Mouse (Mus musculus) CH12.LX (cell line): ENCODE measurements around the gene Btbd19. TPM values are rescaled to one million over a fixed set of nuclear protein-coding genes. Genes with fewer than 3 reads are reported as not detected.
A peak's percentile ranks its signal among the peaks of the same experiment; 100 is the strongest.

ENCODE experiments used
- DNase-seq: peaks from one replicate; pipeline ENCODE4 v3.0.0-alpha.2; 2013; ENCODE audit errors: extremely low read depth
- H3K27ac ChIP-seq: 2 replicates; pipeline ENCODE4 v1.5.1; 2012; ENCODE audit warnings: low read depth, mild to moderate bottlenecking, control low read depth, moderate library complexity; ENCODE audit not compliant: insufficient read depth
- H3K27me3 ChIP-seq: replicated peaks from 2 replicates; pipeline ENCODE3; 2012; ENCODE audit warnings: inconsistent platforms
- H3K36me3 ChIP-seq, 2 experiments: replicated peaks in 1 of 2; 2 replicates each; pipeline versions ENCODE3 to v1.6.1; 2012; ENCODE audit warnings: inconsistent platforms in 1 of 2, low read length in 1 of 2, mild to moderate bottlenecking in 1 of 2, mixed read lengths in 1 of 2, moderate library complexity in 1 of 2; ENCODE audit not compliant: control insufficient read depth in 1 of 2, insufficient read depth in 1 of 2
- H3K4me1 ChIP-seq, 2 experiments: 2 replicates each; pipeline ENCODE4 v1.6.1; 2012; ENCODE audit warnings: inconsistent platforms in 1 of 2, moderate library complexity in 1 of 2; ENCODE audit not compliant: insufficient read depth in 2 of 2, control insufficient read depth in 1 of 2
- H3K4me2 ChIP-seq: 2 replicates; pipeline ENCODE4 v1.6.1; 2012; ENCODE audit warnings: low read depth, mild to moderate bottlenecking, control low read depth; ENCODE audit not compliant: poor library complexity, insufficient read depth, severe bottlenecking
- H3K4me3 ChIP-seq, 3 experiments: fragments of 150-350 bp in 1 of 3; sonication (generic) in 1 of 3; replicated peaks in 1 of 3; 2 replicates each; pipeline versions ENCODE3 to v1.5.1; 2011 to 2012; ENCODE audit warnings: low read depth in 2 of 3, low read length in 2 of 3, mild to moderate bottlenecking in 2 of 3, moderate library complexity in 2 of 3, control low read depth in 1 of 3, improper control_type of control experiment in 1 of 3, inconsistent platforms in 1 of 3, mixed read lengths in 1 of 3; ENCODE audit not compliant: poor library complexity in 1 of 3
- H3K79me2 ChIP-seq: replicated peaks from 2 replicates; pipeline ENCODE4 v1.6.1; 2012; ENCODE audit warnings: mild to moderate bottlenecking, moderate library complexity; ENCODE audit not compliant: control insufficient read depth, poor library complexity, insufficient read depth, severe bottlenecking; ENCODE audit errors: extremely low read depth
- H3K9ac ChIP-seq: 2 replicates; pipeline ENCODE4 v1.6.1; 2012; ENCODE audit warnings: low read depth, mild to moderate bottlenecking, control low read depth, moderate library complexity; ENCODE audit not compliant: insufficient read depth
- H3K9me3 ChIP-seq: replicated peaks from 2 replicates; pipeline ENCODE3; 2012; ENCODE audit warnings: low read length, inconsistent platforms, mixed read lengths
- CHD1 ChIP-seq: IDR thresholded peaks from 2 replicates; pipeline ENCODE4 v1.6.1; 2012; ENCODE audit warnings: low read depth, low read length, improper control_type of control experiment, inconsistent platforms
- CHD2 ChIP-seq: IDR thresholded peaks from 2 replicates; pipeline ENCODE4 v1.6.1; 2011; ENCODE audit warnings: low read length, improper control_type of control experiment
- CTCF ChIP-seq, 2 experiments: IDR thresholded peaks in 1 of 2; conservative IDR thresholded peaks in 1 of 2; 2 replicates each; pipeline ENCODE4 v1.5.1; 2011 to 2012; ENCODE audit warnings: low read depth in 2 of 2, low read length in 2 of 2, improper control_type of control experiment in 1 of 2, inconsistent platforms in 1 of 2, mild to moderate bottlenecking in 1 of 2, moderate library complexity in 1 of 2
- E2F4 ChIP-seq: IDR thresholded peaks from 2 replicates; pipeline ENCODE4 v1.6.1; 2011; ENCODE audit warnings: low read depth, low read length, improper control_type of control experiment; ENCODE audit not compliant: insufficient replicate concordance
- ELF1 ChIP-seq: IDR thresholded peaks from 2 replicates; pipeline ENCODE4 v1.6.1; 2014; ENCODE audit warnings: low read depth, mild to moderate bottlenecking, inconsistent platforms, low read length, improper control_type of control experiment
- ETS1 ChIP-seq: conservative IDR thresholded peaks from 2 replicates; pipeline ENCODE4 v1.6.1; 2012; ENCODE audit warnings: low read depth, mild to moderate bottlenecking, inconsistent platforms, low read length, improper control_type of control experiment, moderate library complexity
- GABPA ChIP-seq: IDR thresholded peaks from 2 replicates; pipeline ENCODE4 v1.6.1; 2012; ENCODE audit warnings: low read depth, low read length, improper control_type of control experiment, inconsistent platforms; ENCODE audit not compliant: insufficient replicate concordance
- HCFC1 ChIP-seq: IDR thresholded peaks from 2 replicates; pipeline ENCODE4 v1.6.1; 2012; ENCODE audit warnings: low read depth, mild to moderate bottlenecking, inconsistent platforms, low read length, improper control_type of control experiment
- IRF4 ChIP-seq: IDR thresholded peaks from 2 replicates; pipeline ENCODE4 v1.6.1; 2014; ENCODE audit warnings: low read depth, mild to moderate bottlenecking, inconsistent platforms, low read length, improper control_type of control experiment
- JUN ChIP-seq: IDR thresholded peaks from 2 replicates; pipeline ENCODE4 v1.6.1; 2011; ENCODE audit warnings: low read depth, mild to moderate bottlenecking, low read length, improper control_type of control experiment, moderate library complexity; ENCODE audit not compliant: insufficient read depth
- JUND ChIP-seq: conservative IDR thresholded peaks from 2 replicates; pipeline ENCODE4 v1.6.1; 2011; ENCODE audit warnings: low read depth, low read length, improper control_type of control experiment
- KAT2A ChIP-seq: IDR thresholded peaks from 2 replicates; pipeline ENCODE4 v1.6.1; 2012; ENCODE audit warnings: low read length, improper control_type of control experiment, inconsistent platforms; ENCODE audit not compliant: insufficient replicate concordance
- MAFK ChIP-seq: IDR thresholded peaks from 2 replicates; pipeline ENCODE4 v1.6.1; 2011; ENCODE audit warnings: low read length, improper control_type of control experiment; ENCODE audit not compliant: insufficient replicate concordance
- MAZ ChIP-seq: IDR thresholded peaks from 2 replicates; pipeline ENCODE4 v1.6.1; 2012; ENCODE audit warnings: low read depth, mild to moderate bottlenecking, inconsistent platforms, low read length, improper control_type of control experiment, moderate library complexity
- MEF2A ChIP-seq: IDR thresholded peaks from 2 replicates; pipeline ENCODE4 v1.6.1; 2014; ENCODE audit warnings: low read depth, mild to moderate bottlenecking, inconsistent platforms, low read length, improper control_type of control experiment, borderline replicate concordance
- MXI1 ChIP-seq: IDR thresholded peaks from 2 replicates; pipeline ENCODE4 v1.6.1; 2011; ENCODE audit warnings: mild to moderate bottlenecking, low read depth, low read length, improper control_type of control experiment
- MYC ChIP-seq: IDR thresholded peaks from 2 replicates; pipeline ENCODE4 v1.6.1; 2011; ENCODE audit warnings: low read depth, mild to moderate bottlenecking, improper control_type of control experiment, low read length
- NELFE ChIP-seq: IDR thresholded peaks from 2 replicates; pipeline ENCODE4 v1.6.1; 2011; ENCODE audit warnings: low read depth, low read length, improper control_type of control experiment
- POLR2A ChIP-seq: IDR thresholded peaks from 2 replicates; pipeline ENCODE4 v1.6.1; 2011; ENCODE audit warnings: low read depth, mild to moderate bottlenecking, improper control_type of control experiment, low read length
- POLR2AphosphoS2 ChIP-seq: IDR thresholded peaks from 2 replicates; pipeline ENCODE4 v1.6.1; 2011; ENCODE audit warnings: low read depth, low read length, improper control_type of control experiment
- RAD21 ChIP-seq: IDR thresholded peaks from 2 replicates; pipeline ENCODE4 v1.6.1; 2011; ENCODE audit warnings: low read depth, mild to moderate bottlenecking, low read length, improper control_type of control experiment, moderate library complexity
- RCOR1 ChIP-seq: conservative IDR thresholded peaks from 2 replicates; pipeline ENCODE4 v1.6.1; 2012; ENCODE audit warnings: low read depth, mild to moderate bottlenecking, inconsistent platforms, low read length, improper control_type of control experiment
- SMC3 ChIP-seq: IDR thresholded peaks from 2 replicates; pipeline ENCODE4 v1.6.1; 2011; ENCODE audit warnings: low read depth, low read length, improper control_type of control experiment
- TBP ChIP-seq: conservative IDR thresholded peaks from 2 replicates; pipeline ENCODE4 v1.6.1; 2011; ENCODE audit warnings: low read depth, low read length, improper control_type of control experiment
- TCF12 ChIP-seq: IDR thresholded peaks from 2 replicates; pipeline ENCODE4 v1.6.1; 2014; ENCODE audit warnings: low read depth, mild to moderate bottlenecking, inconsistent platforms, low read length, improper control_type of control experiment
- UBTF ChIP-seq: IDR thresholded peaks from 2 replicates; pipeline ENCODE4 v1.6.1; 2012; ENCODE audit warnings: low read depth, mild to moderate bottlenecking, inconsistent platforms, low read length, improper control_type of control experiment, moderate library complexity
- USF1 ChIP-seq: IDR thresholded peaks from 2 replicates; pipeline ENCODE4 v1.6.1; 2014; ENCODE audit warnings: low read depth, mild to moderate bottlenecking, inconsistent platforms, low read length, improper control_type of control experiment
- USF2 ChIP-seq: conservative IDR thresholded peaks from 2 replicates; pipeline ENCODE4 v1.6.1; 2011; ENCODE audit warnings: low read depth, low read length, improper control_type of control experiment
- ZKSCAN1 ChIP-seq: IDR thresholded peaks from 2 replicates; pipeline ENCODE4 v1.6.1; 2012; ENCODE audit warnings: low read depth, inconsistent platforms, low read length, improper control_type of control experiment, borderline replicate concordance
- dilution Hi-C: fragments of 300-500 bp; cut with MboI; formaldehyde crosslinking; loops from 2 replicates; pipeline ENCODE4 v1.14.3; 2020; ENCODE audit warnings: low sequenced_read_pairs; ENCODE audit not compliant: extremely low pct_unique_long_range_greater_than_20kb, extremely low pct_ligation_motif_present
- in situ Hi-C: fragments of 300-500 bp; cut with MboI; formaldehyde crosslinking; loops from 3 replicates; pipeline ENCODE4 v1.14.3; 2019; ENCODE audit warnings: low sequenced_read_pairs, low pct_ligation_motif_present, low pct_unique_long_range_greater_than_20kb, mixed read lengths
- polyA plus RNA-seq: library from polyadenylated mRNA; unstranded; fragments of >175 nt; gene quantifications from 2 replicates; pipeline ENCODE4 v1.2.1, GENCODE M21; 2012; ENCODE audit warnings: low read depth; ENCODE audit not compliant: insufficient read length
- total RNA-seq, 2 experiments: library from RNA; depleted of rRNA; stranded (reverse); fragments of 300-350 nt in 1 of 2; fragments of >200 nt in 1 of 2; gene quantifications; 2 replicates each; pipeline ENCODE4 v1.2.3; 2012 to 2014

Btbd19 gene
- total and polyA plus RNA-seq, 3 experiments, result 31.5 to 51.1 (median 36.3) TPM

GRCm38 (mm10) chr4:117134601-117134995, 9.1 kb upstream of the Btbd19 start:
- 0 out of 2 replicates have a peak overlapping the region, but pooled peaks have one; percentile 9 for H3K27ac ChIP-seq
- in situ Hi-C loops, result loop anchor here (5.0 kb wide), 1 partner anchor 132 kb away; no protein-coding TSS in a partner anchor
- H3K9ac ChIP-seq, result no peak overlapping the region
- no peak for DNase-seq
- no peak overlapping the region for H3K4me3 ChIP-seq
- H3K27me3 ChIP-seq, result no peaks in the 10 kb centered on the region
- peaks cover 20% of the 10 kb centered on the region for H3K79me2 ChIP-seq
- H3K9me3 ChIP-seq, result no peaks in the 10 kb centered on the region
- peaks cover 20 to 29% of the 10 kb centered on the region in 2 experiments for H3K36me3 ChIP-seq
- H3K4me1 ChIP-seq, result peaks cover 23 to 64% of the 10 kb centered on the region in 2 experiments
- dilution Hi-C loops, result no loop called here
- H3K4me2 ChIP-seq, result peak overlapping the region; percentile 68; the same call in 1 of the 2 replicates
- TF ChIP-seq JUN (no peak), E2F4 (no peak), UBTF (no peak), POLR2AphosphoS2 (no peak), IRF4 (no peak)

- peaks cover 21 to 62% of the 10 kb centered on the region in 2 experiments for H3K4me1 ChIP-seq
- DNase-seq, result peak; percentile 99
- dilution Hi-C loops, result no loop called here
- peak within 1 kb of the TSS; percentile 97 for H3K9ac ChIP-seq
- H3K9me3 ChIP-seq, result no peaks in the 10 kb centered on the region
- H3K4me2 ChIP-seq, result peak within 1 kb of the TSS; percentile 91
- in situ Hi-C loops, result loop anchor here (5.0 kb wide), 1 partner anchor 132 kb away; no protein-coding TSS in a partner anchor
- peaks cover 20% of the 10 kb centered on the region for H3K79me2 ChIP-seq
- peak within 1 kb of the TSS; percentile 86 to 98 (median 91) for H3K4me3 ChIP-seq
- H3K27me3 ChIP-seq, result no peaks in the 10 kb centered on the region
- peaks cover 23 to 33% of the 10 kb centered on the region in 2 experiments for H3K36me3 ChIP-seq
- 0 out of 2 replicates have a peak within 1 kb of the TSS, but pooled peaks have one; percentile 9 for H3K27ac ChIP-seq
- TF ChIP-seq CHD2, result peak; percentile 75
- TF ChIP-seq JUND, result no peak
- peak; percentile 62; the same call in 1 of the 2 replicates for TF ChIP-seq MEF2A
- peak in 1 of 2 experiments; percentile 50; a peak in 2 of 4 replicates for TF ChIP-seq CTCF (conservative IDR thresholded peaks at IDR 0.05 in 1 of 2, IDR thresholded peaks at IDR 0.05 in 1 of 2; ENCODE audit: low read depth in 2 of 2, low read length in 2 of 2)
- TF ChIP-seq ETS1, result peak; percentile 26
- peak; percentile 38; the same call in 1 of the 2 replicates for TF ChIP-seq RCOR1
- TF ChIP-seq ZKSCAN1, result no peak
- peak; percentile 36; the same call in 1 of the 2 replicates for TF ChIP-seq MYC
- TF ChIP-seq RAD21, result peak; percentile 40
- peak; percentile 73; the same call in 1 of the 2 replicates for TF ChIP-seq TCF12
- TF ChIP-seq IRF4, result peak; percentile 64
- TF ChIP-seq MAFK, result no peak
- peak; percentile 73; the same call in 1 of the 2 replicates for TF ChIP-seq POLR2AphosphoS2
- TF ChIP-seq USF1, result no peak
- peak; percentile 58; the same call in 1 of the 2 replicates for TF ChIP-seq UBTF
- no peak for TF ChIP-seq KAT2A
- TF ChIP-seq POLR2A, result peak; percentile 98
- peak; percentile 29; the same call in 1 of the 2 replicates for TF ChIP-seq HCFC1
- peak; percentile 83 for TF ChIP-seq MAZ
- TF ChIP-seq NELFE, result peak; percentile 96
- TF ChIP-seq E2F4, result no peak
- peak; percentile 79 for TF ChIP-seq MXI1
- TF ChIP-seq GABPA, result no peak
- TF ChIP-seq TBP, result peak; percentile 94
- peak; percentile 36 for TF ChIP-seq SMC3
- TF ChIP-seq CHD1, result no peak
- TF ChIP-seq USF2, result no peak
- TF ChIP-seq ELF1, result peak; percentile 48
Measured at GRCm38 (mm10) chr4:117133817-117134600, 8.5 kb upstream of the Btbd19 start, which contains the start of gene Plk3. TSS of gene Plk3 (minus strand) at chr4:117133963.
